Comparison of ENCODE assay signal across 13 mouse cellular contexts in the genomic region with DNA sequence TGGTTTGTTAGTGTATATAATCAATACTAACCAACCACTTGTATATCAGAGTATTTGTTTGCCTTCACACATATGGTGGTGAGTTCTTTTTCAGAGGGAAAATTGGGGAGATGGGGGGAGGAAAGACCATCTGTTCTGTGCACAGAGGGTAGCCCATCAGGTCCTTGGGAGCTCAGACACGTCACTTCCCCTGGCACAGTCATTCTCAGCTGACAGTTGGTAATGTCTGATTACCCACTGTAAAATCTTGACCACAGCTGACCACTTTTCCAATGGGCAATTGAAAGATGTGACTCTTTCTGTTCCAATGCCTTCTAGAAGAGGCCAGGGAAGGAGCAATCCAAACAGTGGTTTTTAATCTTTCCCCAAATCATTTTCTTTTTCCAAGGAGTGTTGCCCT.
DNase-seq lines count a peak whose midpoint lies in the region; ATAC-seq and TF ChIP-seq lines count a peak whose summit lies in the region.
"Had no signal": no experiment of that assay in that cellular context is flagged by ENCODE, and none has a peak within 500 bp of the region (broad histone marks: within the 10 kb centered on the region; RNA-seq: fewer than 3 reads in every experiment).

No protein-coding gene starts in this region.

- no peak for DNase-seq in heart, embryonic 10.5 days (ENCODE audit: low spot score)
- no peak for DNase-seq in heart, postnatal 25 days (ENCODE audit: low spot score)
- no peak for DNase-seq in lung, adult 2 months
- no peak for DNase-seq in right cerebral cortex, adult 18-20 months
- DNase-seq in T-cell, adult 2 months (ENCODE audit: low spot score), result no peak
- DNase-seq: cerebellum, adult 11 months; gastrocnemius, postnatal 36 days; lung, postnatal 36 days; right cerebral cortex, postnatal 25 days had no signal

- H3K27ac ChIP-seq in heart, embryonic 10.5 days, result peak overlapping the region; percentile 80
- peak overlapping the region; percentile 73 for H3K27ac ChIP-seq in lung, embryonic 16.5 days (ENCODE audit: low read length)
- H3K27ac ChIP-seq in limb, embryonic 12.5 days, result peak overlapping the region; percentile 24; the same call in 1 of the 2 replicates
- peak overlapping the region; percentile 79 for H3K27ac ChIP-seq in stomach, embryonic 14.5 days (ENCODE audit: low read length)

- no peaks in the 10 kb centered on the region for H3K36me3 ChIP-seq in heart, embryonic 10.5 days
- no peaks in the 10 kb centered on the region for H3K36me3 ChIP-seq in lung, embryonic 16.5 days (ENCODE audit: control insufficient read depth, insufficient read depth, low read length)
- H3K36me3 ChIP-seq in limb, embryonic 12.5 days, result no peaks in the 10 kb centered on the region
- H3K36me3 ChIP-seq in stomach, embryonic 14.5 days (ENCODE audit: control insufficient read depth, insufficient read depth, low read length), result no peaks in the 10 kb centered on the region

- whole genome bisulfite sequencing in heart, embryonic 10.5 days, result 49% methylated on average over 1 of the region's 1 CpGs
- WGBS in lung, embryonic 16.5 days, result 36% methylated on average over 1 of the region's 1 CpGs
- WGBS in lung, adult 2 months, result 25% methylated on average over 1 of the region's 1 CpGs
- WGBS in limb, embryonic 12.5 days, result 44% methylated on average over 1 of the region's 1 CpGs
- 48% methylated on average over 1 of the region's 1 CpGs for WGBS in stomach, embryonic 14.5 days

- peaks cover 84% of the 10 kb centered on the region for H3K4me1 ChIP-seq in heart, embryonic 10.5 days
- peaks cover 53% of the 10 kb centered on the region for H3K4me1 ChIP-seq in lung, embryonic 16.5 days (replicated peaks; ENCODE audit: control insufficient read depth, insufficient read depth, low read length)
- H3K4me1 ChIP-seq in lung, adult 2 months (ENCODE audit: control insufficient read depth, insufficient read depth, low read length), result peaks cover 36% of the 10 kb centered on the region
- H3K4me1 ChIP-seq in limb, embryonic 12.5 days (replicated peaks), result peaks cover 26% of the 10 kb centered on the region
- peaks cover 51% of the 10 kb centered on the region for H3K4me1 ChIP-seq in stomach, embryonic 14.5 days (ENCODE audit: control insufficient read depth, insufficient read depth, low read length)

- no peak for ATAC-seq in lung, embryonic 16.5 days (ENCODE audit: low read depth)
- ATAC-seq in limb, embryonic 12.5 days (ENCODE audit: insufficient number of reproducible peaks, insufficient read depth, low FRiP score, low TSS enrichment, low read depth), result no peak
- ATAC-seq in stomach, embryonic 14.5 days (ENCODE audit: insufficient number of reproducible peaks, insufficient read depth, low FRiP score, low read depth), result no peak
- ATAC-seq: CD4-positive, CD25-positive, alpha-beta regulatory T cell, adult 4 months had no signal

- no peaks in the 10 kb centered on the region for H3K27me3 ChIP-seq in heart, embryonic 10.5 days (ENCODE audit: insufficient read depth, poor library complexity, severe bottlenecking)
- no peaks in the 10 kb centered on the region for H3K27me3 ChIP-seq in lung, embryonic 16.5 days (ENCODE audit: control insufficient read depth, insufficient read depth, low read depth, low read length)
- H3K27me3 ChIP-seq in limb, embryonic 12.5 days, result no peaks in the 10 kb centered on the region
- H3K27me3 ChIP-seq in stomach, embryonic 14.5 days (ENCODE audit: control insufficient read depth, insufficient read depth, low read length), result no peaks in the 10 kb centered on the region

- peak overlapping the region; percentile 45; the same call in 1 of the 2 replicates for H3K9ac ChIP-seq in lung, embryonic 16.5 days (ENCODE audit: low read length)
- no peak overlapping the region for H3K9ac ChIP-seq in limb, embryonic 12.5 days (replicated peaks)
- H3K9ac ChIP-seq in stomach, embryonic 14.5 days (replicated peaks; ENCODE audit: low read depth, low read length), result no peak overlapping the region

- H3K4me3 ChIP-seq in heart, embryonic 10.5 days, result no peak overlapping the region
- no peak overlapping the region for H3K4me3 ChIP-seq in lung, embryonic 16.5 days (ENCODE audit: low read length)
- no peak overlapping the region for H3K4me3 ChIP-seq in lung, adult 2 months (replicated peaks; ENCODE audit: extremely low read depth, low read depth, low read length)
- no peak overlapping the region for H3K4me3 ChIP-seq in limb, embryonic 12.5 days (replicated peaks)
- no peak overlapping the region for H3K4me3 ChIP-seq in stomach, embryonic 14.5 days (ENCODE audit: low read depth, low read length)

- no peaks in the 10 kb centered on the region for H3K9me3 ChIP-seq in heart, embryonic 10.5 days
- H3K9me3 ChIP-seq in lung, embryonic 16.5 days (ENCODE audit: control insufficient read depth, low read length), result no peaks in the 10 kb centered on the region
- no peaks in the 10 kb centered on the region for H3K9me3 ChIP-seq in limb, embryonic 12.5 days
- H3K9me3 ChIP-seq in stomach, embryonic 14.5 days (ENCODE audit: control insufficient read depth, low read depth, low read length), result no peaks in the 10 kb centered on the region

- intact Hi-C loops in heart, postnatal 25 days (cut with DNase I), result loop anchor here (2.0 kb wide), 1 partner anchor 17 kb away; no protein-coding TSS in a partner anchor

- TF ChIP-seq CTCF in lung, adult 2 months (IDR thresholded peaks at IDR 0.05; ENCODE audit: insufficient read depth, low read length), result no peak

- TF ChIP-seq POLR2A in lung, adult 2 months (IDR thresholded peaks at IDR 0.05; ENCODE audit: borderline replicate concordance, extremely low read depth, low read depth, low read length), result no peak

- H3K4me2 ChIP-seq in lung, embryonic 16.5 days (ENCODE audit: low read depth, low read length), result no peak overlapping the region
- no peak overlapping the region for H3K4me2 ChIP-seq in limb, embryonic 12.5 days
- no peak overlapping the region for H3K4me2 ChIP-seq in stomach, embryonic 14.5 days (replicated peaks; ENCODE audit: low read depth, low read length)

Comparison
In these comparisons a context has a peak if more than half of its experiments do, and no peak if none do; other contexts are left out.
1. H3K27ac ChIP-seq: peak in every context shown above with its lines; median percentile 80 in heart, embryonic 10.5 days; 79 in stomach, embryonic 14.5 days; 73 in lung, embryonic 16.5 days; 24 in limb, embryonic 12.5 days.